Mouse (Mus musculus): Measurements from ENCODE around the gene Tamm41.

- TF ChIP-seq CTCF (IDR thresholded peaks at IDR 0.05; ENCODE audit: insufficient read depth, low read length) (no peak), POLR2A (IDR thresholded peaks at IDR 0.05; ENCODE audit: borderline replicate concordance, extremely low read depth, low read depth, low read length) (no peak)
Measured at GRCm38 (mm10) chr6:115004636-115005035, 33.0 kb downstream of the Tamm41 start.
